Mouse (Mus musculus) retina, postnatal 1 day (tissue): ENCODE results near the gene Kif6.
A peak's percentile ranks its signal among the peaks of the same experiment; 100 is the strongest.

Experiments
- DNase-seq: peaks from one replicate; pipeline ENCODE4 v3.0.0-alpha.2; 2012

The Kif6 gene

GRCm38 (mm10) chr17:49792217-49792743 is 177.3 kb downstream of the Kif6 start:
- DNase-seq, result no peak

DNA sequence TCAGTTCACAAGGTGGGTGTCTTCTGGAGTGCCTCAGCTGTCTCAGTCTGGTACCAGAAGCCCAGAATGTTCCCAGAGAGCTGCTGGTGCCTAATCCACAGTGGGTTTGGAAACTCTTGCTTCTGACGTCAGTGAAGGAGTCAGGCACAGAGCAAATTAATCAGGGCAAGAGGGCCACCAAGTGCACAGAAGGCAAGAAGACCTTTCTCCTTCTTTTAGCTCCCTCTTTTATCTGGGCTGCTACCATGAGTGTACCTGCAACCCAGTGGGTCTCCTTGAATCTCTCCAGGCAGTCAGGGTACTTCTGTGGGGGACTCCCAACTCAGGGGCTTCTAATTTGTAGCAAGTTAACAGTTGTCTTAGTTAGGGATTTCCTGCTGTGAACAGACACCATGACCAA is 178.0 kb downstream of the Kif6 start:
- DNase-seq, result no peak

GRCm38 (mm10) chr17:49793965-49794364 is 179.0 kb downstream of the Kif6 start:
- DNase-seq, result no peak

DNA sequence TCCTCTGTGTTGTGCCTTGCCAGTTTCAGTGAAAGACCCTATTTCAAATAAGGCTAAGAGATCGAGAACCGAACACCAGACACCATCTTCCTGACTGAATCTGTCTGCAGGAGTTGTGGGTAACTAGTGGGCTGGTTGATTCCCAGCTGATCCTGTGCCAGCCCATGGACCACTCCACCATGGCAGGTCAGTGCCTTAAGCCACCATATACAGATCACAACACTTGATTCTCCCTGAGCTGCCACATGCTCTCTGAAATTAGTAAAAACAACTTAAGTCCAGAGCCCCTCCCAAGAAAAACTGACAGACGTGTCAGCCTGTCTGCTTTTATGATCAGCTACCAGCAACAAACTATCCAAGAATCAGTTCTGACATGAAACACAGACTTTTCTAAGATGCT is 180.3 kb downstream of the Kif6 start:
- DNase-seq, result no peak

DNA sequence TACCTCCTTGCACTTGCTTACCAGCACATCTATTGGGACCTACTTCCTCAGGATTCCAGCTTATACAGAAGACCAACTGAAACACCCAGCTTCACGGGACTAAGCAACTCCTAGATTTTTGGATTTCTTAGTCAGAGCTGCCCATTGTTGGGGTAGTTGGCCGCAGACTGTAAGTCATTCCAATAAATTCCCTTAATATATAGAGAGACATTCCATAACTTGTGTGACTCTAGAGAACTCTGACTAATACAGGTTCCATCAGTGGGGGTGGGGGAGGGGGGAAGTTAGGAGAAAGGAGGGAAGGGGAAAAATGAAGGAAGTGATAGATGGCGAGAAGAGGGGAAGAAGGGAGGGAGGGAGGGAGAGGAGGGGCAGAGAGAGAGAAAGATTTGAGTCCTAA is 181.2 kb downstream of the Kif6 start:
- DNase-seq, result no peak

DNA sequence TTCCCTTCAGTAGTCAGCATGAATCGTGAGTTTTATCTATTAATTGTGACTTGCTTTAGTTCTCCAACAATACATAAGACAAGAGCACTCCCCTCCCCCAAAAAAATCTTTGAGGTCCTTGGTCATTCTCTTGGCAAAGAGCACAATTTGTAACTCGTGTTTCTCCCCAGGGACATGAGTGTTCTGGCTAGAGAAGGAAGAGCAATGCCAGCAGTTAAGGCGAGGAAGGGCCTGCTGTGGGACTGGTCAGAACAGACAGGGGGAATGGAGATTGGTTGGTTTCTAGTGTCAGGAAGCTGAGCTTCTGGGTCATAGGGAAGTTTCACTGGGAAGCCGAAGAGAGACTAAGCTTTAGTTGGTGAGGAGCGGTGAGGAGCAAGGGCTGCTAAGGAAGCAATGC is 184.2 kb downstream of the Kif6 start:
- DNase-seq, result no peak

GRCm38 (mm10) chr17:49800157-49800556 is 185.2 kb downstream of the Kif6 start:
- no peak for DNase-seq

DNA sequence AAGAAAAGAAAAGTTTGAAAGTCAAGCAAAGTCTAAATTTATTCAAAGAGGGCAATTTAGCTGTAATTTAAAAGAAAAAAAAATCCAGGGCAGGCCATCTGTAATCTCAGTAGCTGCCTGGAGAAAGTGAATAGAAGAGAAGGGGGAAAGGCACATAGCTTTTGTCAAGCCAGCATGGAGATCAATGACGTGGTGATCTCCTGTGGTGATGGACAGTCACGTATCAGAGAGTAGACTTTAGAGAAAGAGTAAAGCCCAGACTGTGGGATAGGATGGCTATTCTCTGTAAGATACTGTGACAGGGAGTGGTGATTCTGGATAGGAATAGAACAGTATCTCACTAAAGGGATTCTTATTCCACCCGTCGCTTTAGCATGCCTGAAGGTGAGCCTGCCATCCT is 192.5 kb downstream of the Kif6 start:
- DNase-seq, result no peak

- no peak for DNase-seq
Observed at GRCm38 (mm10) chr17:49808712-49809343, 193.9 kb downstream of the Kif6 start.

DNA sequence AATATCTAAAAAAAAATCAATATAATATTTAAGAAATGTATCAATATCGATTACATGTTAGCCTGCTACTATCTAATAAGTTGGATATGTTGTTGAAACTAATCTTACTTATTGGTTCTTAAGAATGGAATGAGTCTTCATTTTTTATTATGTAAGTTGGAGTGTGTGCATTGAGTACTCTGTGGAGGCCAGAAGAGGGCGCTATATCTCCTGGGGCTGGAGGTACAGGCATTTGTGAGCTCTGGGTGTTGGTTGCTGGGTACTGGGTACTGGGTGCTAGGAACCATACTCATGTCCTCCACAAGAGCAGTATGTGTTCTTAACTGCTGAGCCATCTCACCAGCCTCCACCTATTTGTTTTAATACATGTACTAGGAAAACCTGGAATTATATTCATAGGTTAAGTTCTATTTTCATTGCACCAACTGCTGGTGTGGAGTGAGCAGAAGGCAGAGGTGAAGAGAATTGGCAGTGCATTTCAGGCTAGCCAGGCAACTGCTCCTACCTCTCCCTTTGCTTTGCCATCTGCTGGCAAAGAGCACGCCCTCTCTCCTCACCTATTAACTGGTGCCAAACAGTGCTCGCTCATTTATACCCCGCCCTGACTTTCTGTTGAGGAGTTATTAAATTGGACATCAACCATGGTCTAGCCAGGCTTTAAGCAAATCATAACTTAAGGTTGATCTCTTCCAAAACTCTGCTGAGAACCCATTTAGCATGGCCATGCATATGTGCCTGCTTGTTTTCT is 199.1 kb downstream of the Kif6 start:
- DNase-seq, result no peak

DNA sequence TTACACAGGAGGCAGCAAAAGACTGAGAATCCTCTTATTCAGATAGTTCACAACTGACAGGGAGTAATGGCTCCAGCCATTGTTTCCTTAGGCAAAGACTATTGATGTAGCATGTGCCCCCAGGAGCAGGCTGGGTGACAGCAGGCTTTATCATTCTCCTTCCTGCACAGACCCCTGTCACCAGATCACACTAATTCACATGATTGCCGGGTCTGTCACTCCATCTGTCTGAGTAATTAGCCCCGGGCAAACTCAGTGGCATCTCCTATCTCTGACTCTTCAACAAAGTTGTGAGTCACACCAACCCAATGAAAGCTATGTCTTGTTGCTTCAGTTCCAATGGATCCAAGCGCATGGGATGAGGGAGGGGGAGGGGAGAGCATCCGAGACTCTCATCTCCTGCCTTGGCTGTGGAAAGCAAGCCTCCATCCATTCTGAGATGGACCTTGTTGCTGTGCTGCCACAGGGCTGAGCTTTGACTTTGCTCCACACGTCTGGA is 201.2 kb downstream of the Kif6 start:
- DNase-seq, result peak; percentile 89

GRCm38 (mm10) chr17:49816703-49817102 is 201.8 kb downstream of the Kif6 start:
- peak; percentile 93 for DNase-seq

DNA sequence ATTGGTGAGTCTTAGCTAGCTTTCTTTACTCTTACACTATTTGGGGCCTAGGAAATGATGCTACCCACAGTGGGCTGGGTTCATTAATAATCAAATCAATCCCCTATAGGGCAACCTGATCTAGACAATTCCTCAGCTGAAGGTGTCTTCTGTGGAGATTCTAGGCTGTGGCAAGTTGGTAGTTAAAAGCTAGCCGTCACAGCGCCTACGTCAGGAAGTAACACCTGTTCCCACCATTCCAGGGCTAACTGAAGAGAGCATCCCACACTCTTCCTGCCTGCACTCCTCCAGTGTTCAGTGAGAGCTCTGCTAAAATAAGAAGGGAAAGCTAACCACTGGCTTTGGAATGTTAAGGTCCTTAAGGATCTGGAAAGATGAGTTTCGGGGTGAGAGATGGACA is 205.3 kb downstream of the Kif6 start:
- DNase-seq, result no peak

GRCm38 (mm10) chr17:49824142-49824840 is 209.4 kb downstream of the Kif6 start:
- DNase-seq, result no peak

DNA sequence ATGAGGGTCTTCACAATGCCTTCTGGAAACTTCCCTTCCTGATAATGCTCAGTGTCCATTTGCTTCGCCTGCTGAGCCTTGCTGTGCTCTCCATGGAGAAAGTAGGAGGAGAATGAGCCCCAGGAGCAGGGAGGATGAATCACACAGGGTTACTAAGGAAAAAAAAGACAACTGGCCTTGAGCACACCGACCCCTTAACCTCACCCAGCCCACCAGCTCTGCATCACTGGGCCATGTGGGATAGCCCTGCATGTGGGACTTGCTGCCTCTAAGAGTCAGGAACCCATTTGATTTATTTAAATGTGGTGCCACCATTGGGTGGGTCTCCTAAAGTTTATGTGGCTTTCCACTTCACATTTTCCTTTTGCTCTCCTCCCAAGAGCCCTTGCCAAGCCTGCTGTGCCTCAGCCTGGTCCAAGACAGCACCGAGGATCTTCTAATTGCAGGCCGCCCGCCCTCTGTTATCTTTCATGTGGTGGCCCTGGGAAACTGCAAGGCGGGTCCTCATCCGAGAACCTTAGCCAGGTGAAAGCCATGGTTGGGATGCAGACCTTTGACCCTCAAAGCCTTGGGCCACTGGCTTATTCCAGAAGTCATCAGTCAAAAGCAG is 210.0 kb downstream of the Kif6 start:
- no peak for DNase-seq

DNA sequence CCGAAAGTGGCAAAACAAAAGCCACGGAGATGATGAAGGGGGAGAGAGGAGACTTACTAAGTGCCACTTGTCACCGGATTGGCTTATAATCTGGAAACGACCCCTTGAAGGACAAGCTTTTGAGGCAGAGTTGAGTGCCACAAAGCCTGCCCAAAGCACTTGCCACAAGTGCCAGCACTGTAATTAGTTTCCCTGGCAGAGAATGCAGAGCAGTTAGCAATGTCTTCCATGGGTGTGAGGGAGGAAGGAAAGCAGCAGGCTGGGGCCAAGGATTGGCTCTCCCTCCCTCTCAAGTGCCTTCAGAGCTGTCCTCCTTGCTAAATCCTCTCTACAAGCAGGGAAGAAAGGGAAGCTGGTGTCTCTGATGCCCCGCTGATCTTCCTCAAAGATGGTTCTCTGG is 210.9 kb downstream of the Kif6 start:
- no peak for DNase-seq

DNA sequence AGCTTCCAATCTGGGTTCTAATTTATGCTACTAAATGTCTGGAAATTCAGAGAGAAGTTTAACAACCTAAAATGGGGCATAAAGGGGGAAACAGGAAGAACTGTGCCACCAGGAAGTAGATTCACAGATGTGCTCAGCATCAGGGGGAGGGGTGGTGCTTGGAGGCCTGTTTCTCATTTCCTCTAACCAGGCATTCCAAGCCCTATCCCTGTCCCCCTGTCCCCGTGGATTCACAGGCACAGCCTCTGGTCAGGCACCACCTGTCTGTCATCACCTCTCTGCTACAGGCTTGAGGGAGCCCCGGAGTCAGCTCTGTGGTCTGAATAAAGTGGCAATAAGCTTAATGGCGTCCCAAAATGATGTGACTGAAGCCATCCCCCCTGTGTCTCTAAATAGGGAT is 216.8 kb downstream of the Kif6 start:
- no peak for DNase-seq

DNA sequence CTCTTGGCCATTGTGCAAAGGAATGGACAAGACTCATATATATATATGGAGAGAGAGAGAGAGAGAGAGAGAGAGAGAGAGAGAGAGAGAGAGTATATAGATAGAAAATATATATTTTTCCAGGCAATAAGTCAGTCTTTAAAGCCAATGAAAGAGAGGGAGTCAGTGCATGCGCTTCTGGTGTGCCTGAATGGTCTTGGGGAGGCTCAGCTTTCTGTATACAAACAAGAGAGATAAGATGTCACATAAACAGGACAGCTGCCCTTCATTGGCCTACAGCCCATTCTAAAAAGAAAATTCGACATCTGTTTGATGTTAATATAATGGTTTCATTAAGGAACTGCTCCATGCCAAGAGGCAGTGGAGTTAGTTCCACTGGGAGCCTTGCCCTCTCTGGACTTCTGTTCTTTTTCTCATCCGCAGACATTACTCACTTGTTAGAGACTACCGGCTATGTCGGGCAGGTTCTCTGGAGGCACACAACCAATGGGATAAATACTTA is 219.2 kb downstream of the Kif6 start:
- DNase-seq, result no peak

DNA sequence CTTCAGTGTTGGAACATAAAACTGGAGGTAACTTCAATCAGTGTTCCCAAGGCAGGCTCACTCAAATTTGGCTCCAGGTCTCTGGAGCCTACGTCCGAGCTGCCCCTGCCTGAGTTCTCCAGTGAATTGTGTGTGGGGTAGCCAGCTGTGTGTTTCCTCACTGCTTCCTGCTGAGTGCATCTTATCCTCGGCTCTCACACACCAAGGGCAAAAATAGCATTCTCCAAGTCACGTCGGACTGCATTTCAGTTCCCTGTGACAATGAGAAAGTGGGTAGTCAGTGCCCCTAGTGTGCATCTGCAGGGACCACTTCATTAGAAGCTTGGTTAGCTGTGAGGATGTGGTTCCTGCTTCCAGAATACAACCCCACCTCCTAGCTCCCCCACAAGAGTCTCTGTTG is 222.5 kb downstream of the Kif6 start:
- DNase-seq, result no peak

DNA sequence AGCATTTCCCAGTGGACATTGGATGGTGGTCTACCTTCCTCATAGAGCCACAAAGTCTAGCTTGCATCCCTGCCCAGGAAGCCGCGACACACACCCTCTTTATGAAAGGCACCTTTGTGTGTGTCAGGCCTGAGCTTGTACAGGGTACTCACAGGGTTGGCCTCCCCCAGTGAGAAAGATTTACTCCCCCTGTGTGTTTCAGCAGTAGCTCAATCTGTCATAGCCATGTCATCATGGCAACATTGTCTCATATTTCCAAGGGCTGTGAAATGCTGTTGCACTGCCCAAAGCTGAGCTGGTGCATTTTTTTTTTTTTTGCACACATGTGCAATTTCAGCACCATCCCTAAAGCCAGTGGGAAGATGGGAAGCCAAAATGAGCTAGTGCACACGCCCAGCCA is 224.3 kb downstream of the Kif6 start:
- DNase-seq, result no peak

- DNase-seq, result no peak
Observed at GRCm38 (mm10) chr17:49851210-49851609, 236.3 kb downstream of the Kif6 start.

DNA sequence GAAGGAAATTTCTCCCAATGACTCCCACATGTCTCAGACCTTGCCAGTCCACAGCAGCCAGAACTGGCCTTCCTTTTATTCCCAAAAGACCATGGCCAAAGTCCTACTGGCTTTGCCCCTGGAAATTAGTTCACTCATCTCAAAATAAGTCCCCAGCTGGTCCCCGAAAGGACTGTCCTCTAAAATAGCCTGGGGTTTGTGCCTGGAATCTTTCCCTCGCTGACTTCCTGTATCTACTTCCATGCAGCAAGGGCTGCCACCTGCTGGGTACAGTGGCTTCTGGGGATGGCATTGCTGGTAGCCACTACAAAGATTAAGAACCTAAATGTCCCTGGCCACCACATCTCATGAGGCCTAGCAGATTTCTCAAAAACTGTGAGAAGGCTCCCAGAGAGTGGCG is 237.2 kb downstream of the Kif6 start:
- no peak for DNase-seq

GRCm38 (mm10) chr17:49855785-49856184 is 240.8 kb downstream of the Kif6 start:
- DNase-seq, result no peak
